Mouse (Mus musculus) lung, adult 2 months (tissue): ENCODE results near the gene Xxylt1. TPM values are rescaled to one million over a fixed set of nuclear protein-coding genes. Genes with fewer than 3 reads are reported as not detected.

Experiments used
- DNase-seq: peaks from one replicate; pipeline ENCODE4 v3.0.0; 2022
- H3K4me1 ChIP-seq: fragments of 200-500 bp; 2 replicates; pipeline ENCODE4 v1.6.1; 2011; ENCODE audit warnings: low read length; ENCODE audit not compliant: control insufficient read depth, insufficient read depth
- H3K4me3 ChIP-seq: fragments of 200-500 bp; replicated peaks from 2 replicates; pipeline ENCODE3; 2011; ENCODE audit warnings: low read depth, mild to moderate bottlenecking, control low read depth, low read length; ENCODE audit errors: extremely low read depth
- CTCF ChIP-seq: fragments of 200-500 bp; IDR thresholded peaks from 2 replicates; pipeline ENCODE4 v1.5.1; 2011; ENCODE audit warnings: mild to moderate bottlenecking, low read length, control low read depth; ENCODE audit not compliant: insufficient read depth
- POLR2A ChIP-seq: fragments of 200-500 bp; IDR thresholded peaks from 2 replicates; pipeline ENCODE4 v1.6.1; 2011; ENCODE audit warnings: low read depth, mild to moderate bottlenecking, control low read depth, low read length, borderline replicate concordance; ENCODE audit errors: extremely low read depth
- WGBS: fragments of 180-500 bp; shearing (Covaris S2); methylation state at CpG from one replicate; pipeline ENCODE4 v1.1.7; 2018; 5-methylcytosine and 5-hydroxymethylcytosine counted together
- polyA plus RNA-seq: library from polyadenylated mRNA; depleted of rRNA; stranded (reverse); fragments of >200 nt; gene quantifications from 2 replicates; pipeline ENCODE4 v1.2.3, GENCODE M21; 2012

The Xxylt1 gene
- polyA plus RNA-seq, 1 experiment, result 21.9 TPM

GRCm38 (mm10) chr16:31002926-31003325, 78.3 kb downstream of the Xxylt1 start:
- peaks cover 15% of the 10 kb centered on the region for H3K4me1 ChIP-seq
- DNase-seq, result no peak
- H3K4me3 ChIP-seq, result no peak overlapping the region
- 48% methylated on average over 6 of the region's 6 CpGs for WGBS
- TF ChIP-seq POLR2A, result no peak
- no peak for TF ChIP-seq CTCF

DNA sequence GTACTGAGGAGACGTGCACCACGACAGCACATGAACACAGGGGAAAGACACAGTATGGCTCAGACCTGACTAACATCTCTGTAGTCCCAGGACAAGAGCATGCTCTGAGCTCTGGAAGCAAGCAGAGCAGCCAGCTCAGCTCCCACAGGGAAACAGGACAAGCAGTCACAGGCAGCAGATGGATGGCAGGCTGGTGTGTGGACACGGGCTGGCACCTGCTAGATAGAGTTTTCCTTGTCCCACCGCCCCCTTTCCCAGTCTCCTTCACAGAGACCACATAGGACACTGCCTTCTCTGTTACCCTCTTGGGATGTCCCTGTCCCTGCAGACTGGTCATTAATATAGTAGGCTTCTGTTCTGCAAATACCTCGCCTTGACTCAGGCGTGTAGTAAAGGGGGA, 79.1 kb downstream of the Xxylt1 start:
- Histone ChIP-seq H3K4me1 (peaks cover 15% of the 10 kb centered on the region), H3K4me3 (no peak overlapping the region)
- no peak for TF ChIP-seq CTCF
- no peak for TF ChIP-seq POLR2A
- WGBS, result 89% methylated on average over 6 of the region's 6 CpGs
- no peak for DNase-seq

GRCm38 (mm10) chr16:30998711-30999110, 82.5 kb downstream of the Xxylt1 start:
- DNase-seq, result no peak
- no peak for TF ChIP-seq CTCF
- TF ChIP-seq POLR2A, result no peak
- 87% methylated on average over 2 of the region's 2 CpGs for WGBS
- peaks cover 13% of the 10 kb centered on the region for H3K4me1 ChIP-seq
- H3K4me3 ChIP-seq, result no peak overlapping the region

DNA sequence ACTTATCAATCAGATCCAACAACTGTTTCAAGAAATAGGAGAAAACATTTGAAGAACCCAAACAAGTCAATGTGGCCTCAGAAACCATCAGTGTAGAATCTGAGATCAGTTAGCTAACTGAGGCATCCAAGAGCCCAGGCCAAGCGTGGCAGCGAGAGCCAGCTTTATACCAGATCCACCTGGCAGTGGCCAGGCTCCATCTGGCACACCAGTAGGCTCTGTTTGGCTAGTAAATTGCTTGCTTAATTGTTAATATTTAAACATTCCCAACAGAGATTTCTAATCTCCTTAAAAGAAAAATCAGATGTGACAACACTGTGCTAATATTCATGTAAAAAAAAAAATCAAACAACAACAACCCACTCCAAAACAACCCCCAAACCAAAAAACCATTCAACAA, 83.2 kb downstream of the Xxylt1 start:
- Histone ChIP-seq H3K4me1 (peaks cover 9% of the 10 kb centered on the region), H3K4me3 (no peak overlapping the region)
- no peak for DNase-seq
- 63% methylated on average over 2 of the region's 2 CpGs for WGBS
- TF ChIP-seq POLR2A, result no peak
- no peak for TF ChIP-seq CTCF

DNA sequence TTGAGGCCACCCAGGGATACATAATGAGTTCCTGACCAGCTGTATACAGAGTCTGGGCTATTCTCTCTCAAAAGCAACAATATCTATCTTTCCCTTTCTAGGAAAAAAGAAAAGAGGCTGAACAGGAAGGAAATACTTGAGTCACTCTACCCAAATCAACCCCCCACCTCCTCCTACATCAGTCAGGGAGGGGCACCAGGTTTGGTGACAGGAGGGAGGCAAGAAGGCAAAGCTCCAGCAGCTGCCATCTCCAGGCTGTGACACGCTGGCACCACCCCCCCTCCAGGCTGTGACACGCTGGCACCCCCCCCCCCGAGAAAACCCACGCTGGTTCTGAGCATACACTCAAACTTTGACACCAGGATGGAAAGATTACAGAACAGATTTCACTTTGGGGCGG, 85.8 kb downstream of the Xxylt1 start:
- TF ChIP-seq CTCF (no peak), POLR2A (no peak)
- DNase-seq, result no peak
- H3K4me1 ChIP-seq, result peaks cover 6% of the 10 kb centered on the region; the same call in 1 of the 2 replicates
- H3K4me3 ChIP-seq, result no peak overlapping the region
- 57% methylated on average over 5 of the region's 5 CpGs for WGBS

GRCm38 (mm10) chr16:30994881-30995280, 86.4 kb downstream of the Xxylt1 start:
- DNase-seq, result no peak
- Histone ChIP-seq H3K4me3 (no peak overlapping the region), H3K4me1 (peaks cover 6% of the 10 kb centered on the region; the same call in 1 of the 2 replicates)
- 40% methylated on average over 2 of the region's 2 CpGs for WGBS
- TF ChIP-seq POLR2A, result no peak
- TF ChIP-seq CTCF, result no peak

DNA sequence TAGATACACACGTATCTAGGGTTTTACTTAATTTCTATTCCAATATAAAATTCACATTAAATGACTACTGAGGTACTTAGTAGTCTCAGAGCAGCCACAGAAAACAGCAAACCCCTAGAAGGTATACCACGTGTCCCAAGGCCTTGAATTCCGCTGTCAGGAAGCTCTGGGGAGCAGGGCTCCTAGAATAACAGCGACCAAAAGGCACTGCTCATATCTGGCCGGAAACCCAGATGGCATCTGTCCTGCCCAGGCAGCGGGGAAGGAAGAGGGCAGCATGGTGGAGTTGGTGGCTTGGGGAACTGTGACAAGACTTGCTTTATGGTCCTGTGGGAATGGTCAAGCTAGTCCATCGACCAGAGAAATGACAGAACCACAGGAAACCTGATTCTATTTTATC, 86.9 kb downstream of the Xxylt1 start:
- Histone ChIP-seq H3K4me3 (no peak overlapping the region), H3K4me1 (peaks cover 6% of the 10 kb centered on the region; the same call in 1 of the 2 replicates)
- TF ChIP-seq CTCF (no peak), POLR2A (no peak)
- WGBS, result 59% methylated on average over 7 of the region's 7 CpGs
- DNase-seq, result no peak

- no peak overlapping the region for H3K4me3 ChIP-seq
- no peak for DNase-seq
- H3K4me1 ChIP-seq, result peaks cover 6% of the 10 kb centered on the region; the same call in 1 of the 2 replicates
- TF ChIP-seq CTCF (no peak), POLR2A (no peak)
- WGBS, result 50% methylated on average over 5 of the region's 5 CpGs
Measured at GRCm38 (mm10) chr16:30992568-30992967, 88.7 kb downstream of the Xxylt1 start.

DNA sequence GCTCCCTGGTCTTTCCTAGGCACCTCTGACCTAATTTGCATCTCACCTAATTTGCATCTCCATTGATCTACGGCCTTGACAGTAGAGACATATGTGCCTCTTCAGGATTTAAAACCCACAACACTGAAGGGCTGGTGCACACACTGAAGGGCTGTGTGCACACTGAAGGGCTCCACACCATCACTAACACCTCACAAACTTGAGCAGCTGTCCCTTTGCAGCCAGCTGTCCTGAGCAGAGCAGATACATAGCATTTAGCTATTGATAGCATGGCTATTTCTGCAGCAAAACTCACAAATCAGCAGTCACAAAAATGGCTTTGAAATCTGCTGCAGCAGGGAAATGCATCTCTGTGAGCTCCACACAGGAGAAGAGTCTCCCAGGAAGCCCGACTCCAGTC, 90.6 kb downstream of the Xxylt1 start:
- no peak for TF ChIP-seq CTCF
- peaks cover 6% of the 10 kb centered on the region; the same call in 1 of the 2 replicates for H3K4me1 ChIP-seq
- WGBS, result 76% methylated on average over 2 of the region's 2 CpGs
- H3K4me3 ChIP-seq, result no peak overlapping the region
- DNase-seq, result no peak

- Histone ChIP-seq H3K4me3 (no peak overlapping the region), H3K4me1 (no peaks in the 10 kb centered on the region; the same call in 1 of the 2 replicates)
- no peak for TF ChIP-seq CTCF
- TF ChIP-seq POLR2A, result no peak
- WGBS, result 88% methylated on average over 6 of the region's 6 CpGs
- no peak for DNase-seq
Measured at GRCm38 (mm10) chr16:30988225-30988624, 93.0 kb downstream of the Xxylt1 start.

DNA sequence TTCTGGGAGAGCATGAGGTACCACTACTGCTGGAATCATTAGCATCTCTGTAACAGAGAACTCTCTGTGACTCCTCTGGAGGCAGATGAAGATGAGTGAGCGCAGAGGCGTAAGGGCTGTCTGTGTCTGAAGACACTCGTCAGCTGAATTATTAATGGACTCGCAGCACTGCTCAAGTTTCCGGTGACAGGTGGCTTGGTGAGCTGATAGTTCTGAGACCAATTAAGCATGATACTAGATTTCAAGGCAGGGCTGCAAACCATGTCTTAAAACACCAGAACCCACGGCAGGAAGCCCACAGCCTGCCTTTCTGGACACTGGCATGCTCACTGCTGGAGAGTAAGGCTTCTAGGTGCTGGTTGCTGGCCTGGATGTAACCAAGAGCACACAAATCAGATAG, 93.5 kb downstream of the Xxylt1 start:
- Histone ChIP-seq H3K4me3 (no peak overlapping the region), H3K4me1 (no peaks in the 10 kb centered on the region; the same call in 1 of the 2 replicates)
- WGBS, result 87% methylated on average over 6 of the region's 6 CpGs
- TF ChIP-seq POLR2A (no peak), CTCF (no peak)
- no peak for DNase-seq
